Mouse (Mus musculus) hindbrain, postnatal 0 days (tissue): ENCODE measurements around the gene Tysnd1. TPM values are rescaled to one million over a fixed set of nuclear protein-coding genes. Genes with fewer than 3 reads are reported as not detected.

ENCODE experiments used
- ATAC-seq: fragments of 200-750 bp; cut with Nextera tagmentation; 2 replicates; pipeline ENCODE4 v1.8.0; 2017; ENCODE audit warnings: mild to moderate bottlenecking, moderate TSS enrichment, moderate library complexity
- DNase-seq: peaks from one replicate; pipeline ENCODE4 v3.0.0-alpha.2; 2015; ENCODE audit warnings: low spot score
- H3K27ac ChIP-seq: fragments of 300-500 bp; sonication (generic); 2 replicates; pipeline ENCODE4 v1.5.1; 2014; ENCODE audit warnings: mild to moderate bottlenecking
- H3K27me3 ChIP-seq: fragments of 300-500 bp; sonication (generic); 2 replicates; pipeline ENCODE4 v1.6.1; 2014; ENCODE audit warnings: low read length, mixed read lengths; ENCODE audit not compliant: insufficient read depth
- H3K36me3 ChIP-seq: fragments of 300-500 bp; sonication (generic); 2 replicates; pipeline ENCODE4 v1.6.1; 2014; ENCODE audit warnings: low read length, mixed read lengths; ENCODE audit not compliant: insufficient read depth
- H3K4me1 ChIP-seq: fragments of 300-500 bp; sonication (generic); 2 replicates; pipeline ENCODE4 v1.6.1; 2014; ENCODE audit warnings: antibody characterized with exemption, low read length, mixed read lengths; ENCODE audit not compliant: insufficient read depth
- H3K4me2 ChIP-seq: fragments of 300-500 bp; sonication (generic); 2 replicates; pipeline ENCODE4 v1.6.1; 2014; ENCODE audit warnings: low read depth, mild to moderate bottlenecking, low read length, moderate library complexity, mixed read lengths
- H3K4me3 ChIP-seq: fragments of 300-500 bp; sonication (generic); 2 replicates; pipeline ENCODE4 v1.5.1; 2014; ENCODE audit warnings: low read length
- H3K9ac ChIP-seq: fragments of 300-500 bp; sonication (generic); replicated peaks from 2 replicates; pipeline ENCODE4 v1.6.1; 2014; ENCODE audit warnings: mild to moderate bottlenecking, low read length, moderate library complexity, mixed read lengths
- H3K9me3 ChIP-seq: fragments of 300-500 bp; sonication (generic); 2 replicates; pipeline ENCODE4 v1.6.1; 2016; ENCODE audit warnings: low read length, mixed read lengths
- CTCF ChIP-seq: IDR thresholded peaks from 2 replicates; pipeline ENCODE4 v1.5.1; 2016; ENCODE audit warnings: antibody characterized with exemption, control low read depth, low read depth
- WGBS: fragments of 180-500 bp; shearing (Covaris S2); extraction: QIAGEN DNeasy Blood & Tissue Kit; methylation state at CpG from one replicate; pipeline ENCODE4 v1.1.7; 2014; 5-methylcytosine and 5-hydroxymethylcytosine counted together
- polyA plus RNA-seq: library from polyadenylated mRNA; unstranded; fragments of >200 nt; fragmentation: Nextera tagmentation; extraction: Ambion mirVana; gene quantifications from 2 replicates; pipeline ENCODE4 v1.2.1, GENCODE M21; 2015
- total RNA-seq: library from RNA; depleted of rRNA; stranded (reverse); fragments of >200 nt; gene quantifications from 2 replicates; pipeline ENCODE4 v1.2.3, GENCODE M21; 2014; rRNA removed

Tysnd1 gene
- total and polyA plus RNA-seq, 2 experiments from 2014 or later: 32.2 to 70.5 TPM

- no peaks in the 10 kb centered on the region for H3K4me1 ChIP-seq
- ATAC-seq: 0 out of 2 replicates have a peak, but pooled peaks have one; percentile 4
- peaks cover 78% of the 10 kb centered on the region for H3K36me3 ChIP-seq
- WGBS: 92% methylated on average over 8 of the region's 8 CpGs
- no peak overlapping the region for H3K4me2 ChIP-seq
- no peaks in the 10 kb centered on the region for H3K27me3 ChIP-seq
- no peak overlapping the region for H3K27ac ChIP-seq
- no peak for DNase-seq
- no peak for TF ChIP-seq CTCF
- H3K9me3 ChIP-seq: no peaks in the 10 kb centered on the region
- no peak overlapping the region for H3K9ac ChIP-seq
- no peak overlapping the region for H3K4me3 ChIP-seq
Measured at GRCm38 (mm10) chr10:61742336-61742735, 47.0 kb downstream of the Tysnd1 start.

GRCm38 (mm10) chr10:61745133-61745532, 49.8 kb downstream of the Tysnd1 start:
- Histone ChIP-seq H3K27ac (no peak overlapping the region), H3K27me3 (no peaks in the 10 kb centered on the region), H3K9me3 (no peaks in the 10 kb centered on the region), H3K4me3 (no peak overlapping the region), H3K4me2 (no peak overlapping the region), H3K9ac (no peak overlapping the region), H3K4me1 (no peaks in the 10 kb centered on the region), H3K36me3 (peaks cover 78% of the 10 kb centered on the region)
- ATAC-seq (no peak), DNase-seq (peak; percentile 61)
- TF ChIP-seq CTCF: peak; percentile 66
- 92% methylated on average over 4 of the region's 4 CpGs for WGBS

- 79% methylated on average over 13 of the region's 13 CpGs for WGBS
- H3K27me3 ChIP-seq: no peaks in the 10 kb centered on the region
- DNase-seq (peak; percentile 34), ATAC-seq (no peak)
- H3K27ac ChIP-seq: no peak overlapping the region
- H3K4me1 ChIP-seq: no peaks in the 10 kb centered on the region
- no peak overlapping the region for H3K4me2 ChIP-seq
- no peak for TF ChIP-seq CTCF
- H3K36me3 ChIP-seq: peaks cover 81% of the 10 kb centered on the region
- H3K4me3 ChIP-seq: no peak overlapping the region
- no peaks in the 10 kb centered on the region for H3K9me3 ChIP-seq
- no peak overlapping the region for H3K9ac ChIP-seq
Measured at GRCm38 (mm10) chr10:61747302-61747701, 52.0 kb downstream of the Tysnd1 start.

GRCm38 (mm10) chr10:61750014-61750413, 54.7 kb downstream of the Tysnd1 start:
- no peak for DNase-seq
- Histone ChIP-seq H3K4me1 (no peaks in the 10 kb centered on the region), H3K27ac (no peak overlapping the region), H3K9me3 (no peaks in the 10 kb centered on the region), H3K4me2 (no peak overlapping the region), H3K36me3 (peaks cover 61% of the 10 kb centered on the region), H3K27me3 (no peaks in the 10 kb centered on the region), H3K9ac (no peak overlapping the region), H3K4me3 (no peak overlapping the region)
- 75% methylated on average over 9 of the region's 9 CpGs for WGBS
- TF ChIP-seq CTCF: no peak
- ATAC-seq: no peak

GRCm38 (mm10) chr10:61751534-61752219, 56.4 kb downstream of the Tysnd1 start:
- H3K36me3 ChIP-seq: peaks cover 55% of the 10 kb centered on the region
- WGBS: 75% methylated on average over 20 of the region's 20 CpGs
- H3K9ac ChIP-seq: no peak overlapping the region
- no peaks in the 10 kb centered on the region for H3K27me3 ChIP-seq
- H3K4me2 ChIP-seq: no peak overlapping the region
- H3K9me3 ChIP-seq: no peaks in the 10 kb centered on the region
- DNase-seq (no peak), ATAC-seq (no peak)
- H3K27ac ChIP-seq: no peak overlapping the region
- no peaks in the 10 kb centered on the region for H3K4me1 ChIP-seq
- H3K4me3 ChIP-seq: no peak overlapping the region
- TF ChIP-seq CTCF: no peak

Other genes with a start within 250 kb of the Tysnd1 start
- gene Eif4ebp2, start 242.9 kb upstream of the Tysnd1 start, total RNA-seq: 16.1 and 16.2 TPM in 2 replicates
- gene Eif4ebp2, start 242.9 kb upstream of the Tysnd1 start, polyA plus RNA-seq: 34.9 and 35.9 TPM in 2 replicates
- 13.5 and 19.6 TPM in 2 replicates for gene Lrrc20, start 219.7 kb upstream of the Tysnd1 start, total RNA-seq
- gene Lrrc20, start 219.7 kb upstream of the Tysnd1 start, polyA plus RNA-seq: 9.7 and 10.2 TPM in 2 replicates
- 3.6 and 3.7 TPM in 2 replicates for gene Npffr1, start 100.0 kb upstream of the Tysnd1 start, total RNA-seq
- gene Npffr1, start 100.0 kb upstream of the Tysnd1 start, polyA plus RNA-seq: 1.6 and 1.7 TPM in 2 replicates
- 66.9 and 80.6 TPM in 2 replicates for gene Ppa1, start 47.0 kb upstream of the Tysnd1 start, total RNA-seq
- gene Ppa1, start 47.0 kb upstream of the Tysnd1 start, polyA plus RNA-seq: 185 and 186 TPM in 2 replicates
- 125 and 133 TPM in 2 replicates for gene Sar1a, start 15.2 kb upstream of the Tysnd1 start, total RNA-seq
- 188 and 189 TPM in 2 replicates for gene Sar1a, start 15.2 kb upstream of the Tysnd1 start, polyA plus RNA-seq
- 21.0 and 28.4 TPM in 2 replicates for gene Aifm2, start 19.7 kb downstream of the Tysnd1 start, total RNA-seq
- 14.5 and 14.6 TPM in 2 replicates for gene Aifm2, start 19.7 kb downstream of the Tysnd1 start, polyA plus RNA-seq
- gene H2afy2, start 88.6 kb downstream of the Tysnd1 start, total RNA-seq: 90.4 and 97.7 TPM in 2 replicates
- 157 and 162 TPM in 2 replicates for gene H2afy2, start 88.6 kb downstream of the Tysnd1 start, polyA plus RNA-seq